Mouse (Mus musculus) right cerebral cortex, postnatal 25 days (tissue): ENCODE results near the gene Cnih1.
"Not testable (repeated sequence)": the region's sequence is repeated elsewhere in the genome, so short reads cannot be mapped to it uniquely, and the experiment has no call there.

Experiments
- DNase-seq: peaks from one replicate; pipeline ENCODE4 v3.0.0; 2022

The Cnih1 gene

GRCm38 (mm10) chr14:46787454-46787786 is 791 bp downstream of the Cnih1 start:
- DNase-seq, result no peak

GRCm38 (mm10) chr14:46785247-46785646 is 3.0 kb downstream of the Cnih1 start:
- no peak for DNase-seq

GRCm38 (mm10) chr14:46783327-46783926 is 4.8 kb downstream of the Cnih1 start:
- no peak for DNase-seq

GRCm38 (mm10) chr14:46782187-46782828 is 5.9 kb downstream of the Cnih1 start:
- no peak for DNase-seq

GRCm38 (mm10) chr14:46781086-46781485 is 7.1 kb downstream of the Cnih1 start:
- no peak for DNase-seq

- DNase-seq, result no peak
Measured at GRCm38 (mm10) chr14:46779217-46779616, 9.0 kb downstream of the Cnih1 start.

GRCm38 (mm10) chr14:46778756-46779155 is 9.5 kb downstream of the Cnih1 start:
- DNase-seq, result no peak

- no peak for DNase-seq
Measured at GRCm38 (mm10) chr14:46770036-46770435, 18.2 kb downstream of the Cnih1 start.

- DNase-seq, result peak; percentile 11
Measured at GRCm38 (mm10) chr14:46767116-46767515, 21.1 kb downstream of the Cnih1 start.

- no peak for DNase-seq
Measured at GRCm38 (mm10) chr14:46761186-46761585, 27.0 kb downstream of the Cnih1 start.

- peak; percentile 87 for DNase-seq
Measured at GRCm38 (mm10) chr14:46760355-46761029, 27.7 kb downstream of the Cnih1 start, which contains the start of gene Cdkn3. Gene Cdkn3, plus strand, starts transcription at chr14:46760541.

- no peak for DNase-seq
Measured at GRCm38 (mm10) chr14:46759970-46760354, 28.2 kb downstream of the Cnih1 start.

- DNase-seq, result no peak
Measured at GRCm38 (mm10) chr14:46757736-46758135, 30.5 kb downstream of the Cnih1 start.

- DNase-seq, result no peak
Measured at GRCm38 (mm10) chr14:46755851-46756250, 32.4 kb downstream of the Cnih1 start.

- not testable (repeated sequence) for DNase-seq
Measured at GRCm38 (mm10) chr14:46754371-46754770, 33.8 kb downstream of the Cnih1 start.

GRCm38 (mm10) chr14:46745413-46745812 is 42.8 kb downstream of the Cnih1 start:
- no peak for DNase-seq

GRCm38 (mm10) chr14:46742674-46743073 is 45.5 kb downstream of the Cnih1 start:
- no peak for DNase-seq

GRCm38 (mm10) chr14:46737346-46737745 is 50.9 kb downstream of the Cnih1 start:
- DNase-seq, result not testable (repeated sequence)

- DNase-seq, result no peak
Measured at GRCm38 (mm10) chr14:46736366-46736765, 51.8 kb downstream of the Cnih1 start.

- DNase-seq, result no peak
Measured at GRCm38 (mm10) chr14:46734761-46735455, 53.3 kb downstream of the Cnih1 start.

- no peak for DNase-seq
Measured at GRCm38 (mm10) chr14:46734262-46734661, 53.9 kb downstream of the Cnih1 start.

GRCm38 (mm10) chr14:46725743-46726142 is 62.5 kb downstream of the Cnih1 start:
- no peak for DNase-seq
